ENCODE assay signal across 18 mouse cellular contexts in the genomic region with DNA sequence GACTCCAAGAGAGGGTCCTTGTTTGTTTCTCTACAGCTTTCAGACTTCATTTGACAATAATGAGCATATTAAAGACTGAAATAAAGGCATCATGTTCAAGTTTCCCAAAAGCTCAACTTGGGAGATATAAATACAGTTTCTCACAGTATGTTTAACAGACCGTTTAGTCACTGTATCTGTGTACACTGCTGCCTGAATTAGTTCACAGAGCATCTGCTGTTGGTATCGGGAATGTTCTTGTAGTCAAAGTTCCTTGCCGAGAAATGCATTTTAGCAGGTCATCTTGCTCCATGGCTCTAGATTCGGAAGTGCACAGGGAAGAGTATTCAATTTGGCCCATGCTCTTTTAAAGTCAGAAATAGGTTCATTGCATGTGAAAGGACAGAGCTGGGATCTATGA.
"Had no signal": no experiment of that assay in that cellular context is flagged by ENCODE, and none has a peak within 500 bp of the region (broad histone marks: within the 10 kb centered on the region; RNA-seq: fewer than 3 reads in every experiment).

No protein-coding gene starts in this region.

- H3K36me3 ChIP-seq: neural tube, embryonic 15.5 days had no signal

- H3K4me2 ChIP-seq: lung, embryonic 14.5 days; midbrain, embryonic 12.5 days; neural tube, embryonic 13.5 days; neural tube, embryonic 15.5 days had no signal

- DNase-seq: lung, adult 18-20 months; lung, embryonic 14.5 days; lung, postnatal 10 days; lung, postnatal 4 days; midbrain, embryonic 14.5 days; retina, postnatal 1 day; right cerebral cortex, postnatal 14 days; right cerebral cortex, postnatal 4 days; spleen, adult 18-20 months; thymus, adult 2 months; thymus, postnatal 25 days; thymus, postnatal 4 days had no signal

- H3K4me3 ChIP-seq: midbrain, embryonic 10.5 days; midbrain, embryonic 12.5 days; myocyte; neural tube, embryonic 13.5 days; neural tube, embryonic 15.5 days had no signal

- H3K27me3 ChIP-seq: neural tube, embryonic 13.5 days; neural tube, embryonic 15.5 days had no signal

- H3K27ac ChIP-seq: midbrain, embryonic 10.5 days; midbrain, embryonic 12.5 days; neural tube, embryonic 13.5 days; neural tube, embryonic 15.5 days had no signal

- H3K9me3 ChIP-seq: midbrain, embryonic 10.5 days; midbrain, embryonic 12.5 days; neural tube, embryonic 13.5 days; neural tube, embryonic 15.5 days had no signal

- H3K9ac ChIP-seq: lung, embryonic 14.5 days; midbrain, embryonic 12.5 days; neural tube, embryonic 13.5 days; neural tube, embryonic 15.5 days had no signal

- ATAC-seq: midbrain, embryonic 16.5 days had no signal
